Mouse (Mus musculus) hindbrain, embryonic 16.5 days (tissue): ENCODE measurements around the gene Rec8. TPM values are rescaled to one million over a fixed set of nuclear protein-coding genes. Genes with fewer than 3 reads are reported as not detected.

Experiments
- ATAC-seq: fragments of 200-750 bp; cut with Nextera tagmentation; 2 replicates; pipeline ENCODE4 v1.8.0; 2017; ENCODE audit warnings: moderate TSS enrichment, moderate library complexity
- H3K27ac ChIP-seq: fragments of 300-500 bp; sonication (generic); 2 replicates; pipeline ENCODE4 v1.5.1; 2014; ENCODE audit warnings: low read depth, mild to moderate bottlenecking, control low read depth, low read length, moderate library complexity
- H3K27me3 ChIP-seq: fragments of 300-500 bp; sonication (generic); replicated peaks from 2 replicates; pipeline ENCODE4 v1.6.1; 2014; ENCODE audit warnings: low read length; ENCODE audit not compliant: control insufficient read depth, insufficient read depth
- H3K36me3 ChIP-seq: fragments of 300-500 bp; sonication (generic); 2 replicates; pipeline ENCODE4 v1.6.1; 2014; ENCODE audit warnings: mild to moderate bottlenecking, low read length, moderate library complexity, mixed read lengths; ENCODE audit not compliant: control insufficient read depth, insufficient read depth
- H3K4me1 ChIP-seq: fragments of 300-500 bp; sonication (generic); 2 replicates; pipeline ENCODE4 v1.6.1; 2014; ENCODE audit warnings: low read depth, low read length; ENCODE audit not compliant: control insufficient read depth, insufficient read depth
- H3K4me2 ChIP-seq: fragments of 300-500 bp; sonication (generic); 2 replicates; pipeline ENCODE4 v1.6.1; 2014; ENCODE audit warnings: mild to moderate bottlenecking, low read length, control low read depth, moderate library complexity
- H3K4me3 ChIP-seq: fragments of 300-500 bp; sonication (generic); 2 replicates; pipeline ENCODE4 v1.5.1; 2014; ENCODE audit warnings: mild to moderate bottlenecking, low read length, control low read depth, moderate library complexity
- H3K9ac ChIP-seq: fragments of 300-500 bp; sonication (generic); 2 replicates; pipeline ENCODE4 v1.6.1; 2014; ENCODE audit warnings: low read depth, mild to moderate bottlenecking, control low read depth, low read length, moderate library complexity
- H3K9me3 ChIP-seq: fragments of 300-500 bp; sonication (generic); 2 replicates; pipeline ENCODE4 v1.6.1; 2014; ENCODE audit warnings: mild to moderate bottlenecking, low read length, moderate library complexity; ENCODE audit not compliant: control insufficient read depth
- WGBS: fragments of 180-500 bp; shearing (Covaris S2); extraction: QIAGEN DNeasy Blood & Tissue Kit; methylation state at CpG from one replicate; pipeline ENCODE4 v1.1.7; 2014; 5-methylcytosine and 5-hydroxymethylcytosine counted together
- polyA plus RNA-seq: library from polyadenylated mRNA; unstranded; fragments of >200 nt; fragmentation: Nextera tagmentation; extraction: Ambion mirVana; gene quantifications from 2 replicates; pipeline ENCODE4 v1.2.1, GENCODE M21; 2015

The Rec8 gene
- polyA plus RNA-seq, 1 experiment from 2014 or later, result 20.2 TPM

- Histone ChIP-seq H3K9me3 (no peaks in the 10 kb centered on the region), H3K4me3 (no peak overlapping the region), H3K36me3 (peaks cover 9% of the 10 kb centered on the region), H3K4me2 (no peak overlapping the region), H3K27me3 (no peaks in the 10 kb centered on the region), H3K27ac (no peak overlapping the region), H3K4me1 (peaks cover 5% of the 10 kb centered on the region), H3K9ac (no peak overlapping the region)
- 82% methylated on average over 23 of the region's 23 CpGs for WGBS
- ATAC-seq, result no peak
Observed at GRCm38 (mm10) chr14:55579511-55580496, 38.0 kb upstream of the Rec8 start.

GRCm38 (mm10) chr14:55580731-55581130 lies 37.1 kb upstream of the Rec8 start:
- H3K4me1 ChIP-seq, result peaks cover 8% of the 10 kb centered on the region
- 95% methylated on average over 16 of the region's 16 CpGs for WGBS
- H3K9ac ChIP-seq, result no peak overlapping the region
- no peak overlapping the region for H3K4me2 ChIP-seq
- no peak overlapping the region for H3K4me3 ChIP-seq
- no peak overlapping the region for H3K27ac ChIP-seq
- no peaks in the 10 kb centered on the region for H3K27me3 ChIP-seq
- H3K9me3 ChIP-seq, result no peaks in the 10 kb centered on the region
- no peak for ATAC-seq
- peaks cover 9% of the 10 kb centered on the region for H3K36me3 ChIP-seq

GRCm38 (mm10) chr14:55581981-55582681 lies 35.7 kb upstream of the Rec8 start:
- Histone ChIP-seq H3K36me3 (peaks cover 9% of the 10 kb centered on the region), H3K27ac (no peak overlapping the region), H3K4me3 (no peak overlapping the region), H3K9ac (no peak overlapping the region), H3K4me2 (no peak overlapping the region), H3K4me1 (peaks cover 8% of the 10 kb centered on the region), H3K9me3 (no peaks in the 10 kb centered on the region), H3K27me3 (no peaks in the 10 kb centered on the region)
- no peak for ATAC-seq
- WGBS, result 78% methylated on average over 9 of the region's 9 CpGs

GRCm38 (mm10) chr14:55584303-55584701 lies 33.5 kb upstream of the Rec8 start:
- H3K9me3 ChIP-seq, result no peaks in the 10 kb centered on the region
- peaks cover 9% of the 10 kb centered on the region for H3K36me3 ChIP-seq
- peak overlapping the region; percentile 75 for H3K9ac ChIP-seq
- ATAC-seq, result no peak
- no peak overlapping the region; the same call in 1 of the 2 replicates for H3K27ac ChIP-seq
- peak overlapping the region; percentile 56 for H3K4me3 ChIP-seq
- H3K4me2 ChIP-seq, result peak overlapping the region; percentile 68
- H3K27me3 ChIP-seq, result no peaks in the 10 kb centered on the region
- H3K4me1 ChIP-seq, result peaks cover 3% of the 10 kb centered on the region; the same call in 1 of the 2 replicates
- WGBS, result 34% methylated on average over 5 of the region's 5 CpGs

GRCm38 (mm10) chr14:55584702-55585565 lies 32.9 kb upstream of the Rec8 start, which contains the start of gene Emc9:
Emc9 (minus strand) TSS chr14:55585302.
- WGBS, result 2% methylated on average over 37 of the region's 43 CpGs
- H3K4me1 ChIP-seq, result peaks cover 6% of the 10 kb centered on the region
- no peaks in the 10 kb centered on the region for H3K9me3 ChIP-seq
- H3K27ac ChIP-seq, result peak within 1 kb of the TSS; percentile 70; the same call in 1 of the 2 replicates
- peaks cover 9% of the 10 kb centered on the region for H3K36me3 ChIP-seq
- H3K4me2 ChIP-seq, result peak within 1 kb of the TSS; percentile 68
- H3K9ac ChIP-seq, result peak within 1 kb of the TSS; percentile 75
- ATAC-seq, result peak; percentile 83
- H3K4me3 ChIP-seq, result peak within 1 kb of the TSS; percentile 56
- no peaks in the 10 kb centered on the region for H3K27me3 ChIP-seq

GRCm38 (mm10) chr14:55585566-55585960 lies 32.3 kb upstream of the Rec8 start:
- peak overlapping the region; percentile 56; the same call in 1 of the 2 replicates for H3K4me3 ChIP-seq
- peaks cover 8% of the 10 kb centered on the region for H3K36me3 ChIP-seq
- no peaks in the 10 kb centered on the region for H3K27me3 ChIP-seq
- 69% methylated on average over 6 of the region's 6 CpGs for WGBS
- H3K9ac ChIP-seq, result no peak overlapping the region
- ATAC-seq, result no peak
- H3K27ac ChIP-seq, result no peak overlapping the region
- peaks cover 12% of the 10 kb centered on the region for H3K4me1 ChIP-seq
- no peaks in the 10 kb centered on the region for H3K9me3 ChIP-seq
- H3K4me2 ChIP-seq, result peak overlapping the region; percentile 68

GRCm38 (mm10) chr14:55586149-55586548 lies 31.7 kb upstream of the Rec8 start:
- no peak overlapping the region for H3K4me3 ChIP-seq
- H3K4me1 ChIP-seq, result peaks cover 12% of the 10 kb centered on the region
- WGBS, result 98% methylated on average over 2 of the region's 2 CpGs
- ATAC-seq, result no peak
- H3K27me3 ChIP-seq, result no peaks in the 10 kb centered on the region
- no peak overlapping the region for H3K4me2 ChIP-seq
- no peak overlapping the region for H3K27ac ChIP-seq
- no peaks in the 10 kb centered on the region for H3K9me3 ChIP-seq
- H3K9ac ChIP-seq, result no peak overlapping the region
- peaks cover 4% of the 10 kb centered on the region for H3K36me3 ChIP-seq

GRCm38 (mm10) chr14:55589271-55589670 lies 28.6 kb upstream of the Rec8 start:
- H3K27me3 ChIP-seq, result no peaks in the 10 kb centered on the region
- WGBS, result 97% methylated on average over 5 of the region's 5 CpGs
- no peak overlapping the region for H3K4me2 ChIP-seq
- H3K36me3 ChIP-seq, result peaks cover 2% of the 10 kb centered on the region; the same call in 1 of the 2 replicates
- H3K4me1 ChIP-seq, result peaks cover 29% of the 10 kb centered on the region
- H3K27ac ChIP-seq, result no peak overlapping the region
- H3K9ac ChIP-seq, result no peak overlapping the region
- no peaks in the 10 kb centered on the region for H3K9me3 ChIP-seq
- no peak overlapping the region for H3K4me3 ChIP-seq
- no peak for ATAC-seq
